7 mouse cellular contexts compared by ENCODE assay signal in the genomic region with DNA sequence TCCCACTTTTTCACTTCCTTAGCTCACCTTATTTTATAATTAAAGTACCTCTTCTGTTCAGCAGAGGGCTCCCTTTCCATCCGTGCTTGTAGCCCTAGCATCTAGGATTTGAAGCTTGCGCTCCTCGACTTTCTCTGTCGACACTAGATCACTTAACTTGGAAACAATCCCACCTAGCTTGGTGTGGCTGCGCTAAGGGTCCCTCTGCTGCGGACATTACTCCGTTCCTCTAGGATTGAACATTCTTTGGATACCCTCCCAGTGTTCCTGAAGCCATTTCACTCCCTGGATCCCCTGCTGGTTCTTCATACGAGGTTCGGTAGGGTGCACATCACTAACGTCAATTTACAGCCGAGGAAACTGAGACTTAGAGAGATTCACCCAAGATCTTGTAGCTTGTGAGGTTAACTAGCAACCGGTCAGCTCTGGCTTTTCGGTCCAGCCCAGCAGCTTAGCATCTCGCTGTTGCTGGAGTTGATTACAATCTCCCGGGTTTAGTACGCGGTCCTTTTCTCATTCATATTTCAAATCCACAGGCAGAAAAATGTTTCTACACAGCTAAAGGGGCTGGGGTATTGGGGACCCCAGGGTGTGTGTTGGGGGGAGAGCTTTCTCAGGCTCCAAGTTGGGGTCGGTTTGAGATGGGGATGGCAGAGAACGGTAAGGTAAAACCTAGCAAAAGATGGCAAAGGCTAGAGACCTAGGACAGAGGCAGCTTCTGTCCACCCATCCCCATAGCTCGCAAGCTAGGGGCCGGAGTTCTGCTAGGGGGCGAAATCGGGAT. TPM values are rescaled to one million over a fixed set of nuclear protein-coding genes. Genes with fewer than 3 reads are reported as not detected.
DNase-seq lines count a peak whose midpoint lies in the region; ATAC-seq and TF ChIP-seq lines count a peak whose summit lies in the region.

No protein-coding gene starts in this region.

- no peak overlapping the region for H3K27ac ChIP-seq in intestine, postnatal 0 days (ENCODE audit: low read depth, low read length)
- H3K27ac ChIP-seq in limb, embryonic 10.5 days = no peak overlapping the region
- H3K27ac ChIP-seq in midbrain, embryonic 14.5 days (replicated peaks; ENCODE audit: low read depth, low read length) = peak overlapping the region; percentile 83

- H3K9ac ChIP-seq in intestine, postnatal 0 days (ENCODE audit: low read depth, low read length) = no peak overlapping the region
- peak overlapping the region; percentile 73 for H3K9ac ChIP-seq in midbrain, embryonic 14.5 days (replicated peaks; ENCODE audit: low read length)

- H3K4me2 ChIP-seq in intestine, postnatal 0 days (replicated peaks; ENCODE audit: low read depth) = peak overlapping the region; percentile 88
- peak overlapping the region; percentile 86 for H3K4me2 ChIP-seq in midbrain, embryonic 14.5 days (ENCODE audit: low read length)

- under 1% methylated on average over 23 of the region's 23 CpGs for WGBS in intestine, postnatal 0 days
- under 1% methylated on average over 23 of the region's 23 CpGs for WGBS in limb, embryonic 10.5 days
- WGBS in midbrain, embryonic 14.5 days = under 1% methylated on average over 23 of the region's 23 CpGs

- no peak for ATAC-seq in intestine, postnatal 0 days
- ATAC-seq in midbrain, embryonic 14.5 days (ENCODE audit: low FRiP score, low TSS enrichment) = no peak

- DNase-seq in adipocyte (ENCODE audit: low spot score) = peak; percentile 81
- peak; percentile 73 to 86 for DNase-seq in cerebellum, postnatal 10 days
- peak; percentile 18 to 28 for DNase-seq in frontal cortex, postnatal 25 days (ENCODE audit: low spot score in 2 of 2)
- DNase-seq in limb, embryonic 10.5 days (ENCODE audit: low spot score) = peak; percentile 47
- peak; percentile 92 for DNase-seq in midbrain, embryonic 14.5 days
- no peak for DNase-seq in B cell, adult 2 months

- peak overlapping the region; percentile 53 for H3K4me3 ChIP-seq in intestine, postnatal 0 days (ENCODE audit: low read depth, low read length)
- peak overlapping the region; percentile 62 for H3K4me3 ChIP-seq in limb, embryonic 10.5 days
- H3K4me3 ChIP-seq in midbrain, embryonic 14.5 days (replicated peaks; ENCODE audit: low read depth, low read length) = peak overlapping the region; percentile 77

- peak; percentile 74 for TF ChIP-seq CTCF in intestine, postnatal 0 days (IDR thresholded peaks at IDR 0.05; ENCODE audit: low read depth)

- no peaks in the 10 kb centered on the region for H3K36me3 ChIP-seq in intestine, postnatal 0 days (ENCODE audit: control insufficient read depth, insufficient read depth)
- no peaks in the 10 kb centered on the region for H3K36me3 ChIP-seq in limb, embryonic 10.5 days
- no peaks in the 10 kb centered on the region for H3K36me3 ChIP-seq in midbrain, embryonic 14.5 days (ENCODE audit: control insufficient read depth, insufficient read depth, low read length)

- H3K4me1 ChIP-seq in intestine, postnatal 0 days (replicated peaks; ENCODE audit: control insufficient read depth, insufficient read depth, low read length) = 0 out of 2 replicates have a peak, but pooled peaks cover 3% of the 10 kb centered on the region
- peaks cover 25% of the 10 kb centered on the region for H3K4me1 ChIP-seq in limb, embryonic 10.5 days
- H3K4me1 ChIP-seq in midbrain, embryonic 14.5 days (ENCODE audit: control insufficient read depth, insufficient read depth, low read length) = peaks cover 6% of the 10 kb centered on the region; the same call in 1 of the 2 replicates

- peaks cover 62% of the 10 kb centered on the region for H3K27me3 ChIP-seq in intestine, postnatal 0 days (replicated peaks; ENCODE audit: control insufficient read depth, insufficient read depth, low read length)
- H3K27me3 ChIP-seq in limb, embryonic 10.5 days (ENCODE audit: low read depth, poor library complexity, severe bottlenecking) = peaks cover 94% of the 10 kb centered on the region
- no peaks in the 10 kb centered on the region for H3K27me3 ChIP-seq in midbrain, embryonic 14.5 days (ENCODE audit: control insufficient read depth, insufficient read depth, low read length)

- no peaks in the 10 kb centered on the region for H3K9me3 ChIP-seq in intestine, postnatal 0 days (ENCODE audit: control insufficient read depth)
- no peaks in the 10 kb centered on the region for H3K9me3 ChIP-seq in limb, embryonic 10.5 days (replicated peaks)
- H3K9me3 ChIP-seq in midbrain, embryonic 14.5 days (ENCODE audit: control insufficient read depth, low read length) = no peaks in the 10 kb centered on the region

RNA-seq across cellular contexts. Expression of a gene that starts 0.4 kb away (rescaled TPM):
- 0.90 and 0.99 TPM in 2 replicates for polyA plus RNA-seq in intestine, postnatal 0 days (2015; fragmentation: Nextera tagmentation; extraction: Ambion mirVana)
- polyA plus RNA-seq in limb, embryonic 10.5 days (2016; fragmentation: Nextera tagmentation; extraction: Ambion mirVana) = 2.0 and 3.4 TPM in 2 replicates
- polyA plus RNA-seq in midbrain, embryonic 14.5 days (2014; fragmentation: Nextera tagmentation; extraction: Ambion mirVana) = 18.4 and 20.0 TPM in 2 replicates

RNA-seq across cellular contexts. Expression of a gene that starts 49.9 kb away (rescaled TPM):
- 19.6 and 24.4 TPM in 2 replicates for polyA plus RNA-seq in intestine, postnatal 0 days (2015; fragmentation: Nextera tagmentation; extraction: Ambion mirVana)
- polyA plus RNA-seq in limb, embryonic 10.5 days (2016; fragmentation: Nextera tagmentation; extraction: Ambion mirVana) = 21.2 and 24.2 TPM in 2 replicates
- polyA plus RNA-seq in midbrain, embryonic 14.5 days (2014; fragmentation: Nextera tagmentation; extraction: Ambion mirVana) = 6.2 and 7.6 TPM in 2 replicates

Comparison
In these comparisons a context has a peak if more than half of its experiments do, and no peak if none do; other contexts are left out.
1. DNase-seq: peak in adipocyte (single experiment), cerebellum, postnatal 10 days (2 of 2), frontal cortex, postnatal 25 days (2 of 2), limb, embryonic 10.5 days (single experiment) and midbrain, embryonic 14.5 days (single experiment); none in B cell, adult 2 months (0 of 2).
2. Peak in every context shown above with its lines, with median percentiles within 50 percentile points of each other: H3K4me3 ChIP-seq.